Mouse (Mus musculus) R1 (cell line): ENCODE measurements at regions not wholly inside any gene's neighbourhood (a gene's known extent, or its start where the extent isn't known, plus 50 kb on each side); places are given as distances from the start of the nearest gene placed in this dataset.

Experiments
- DNase-seq: peaks from one replicate; pipeline ENCODE4 v3.0.0-alpha.2; 2018; ENCODE audit warnings: low read depth, low spot score

DNA sequence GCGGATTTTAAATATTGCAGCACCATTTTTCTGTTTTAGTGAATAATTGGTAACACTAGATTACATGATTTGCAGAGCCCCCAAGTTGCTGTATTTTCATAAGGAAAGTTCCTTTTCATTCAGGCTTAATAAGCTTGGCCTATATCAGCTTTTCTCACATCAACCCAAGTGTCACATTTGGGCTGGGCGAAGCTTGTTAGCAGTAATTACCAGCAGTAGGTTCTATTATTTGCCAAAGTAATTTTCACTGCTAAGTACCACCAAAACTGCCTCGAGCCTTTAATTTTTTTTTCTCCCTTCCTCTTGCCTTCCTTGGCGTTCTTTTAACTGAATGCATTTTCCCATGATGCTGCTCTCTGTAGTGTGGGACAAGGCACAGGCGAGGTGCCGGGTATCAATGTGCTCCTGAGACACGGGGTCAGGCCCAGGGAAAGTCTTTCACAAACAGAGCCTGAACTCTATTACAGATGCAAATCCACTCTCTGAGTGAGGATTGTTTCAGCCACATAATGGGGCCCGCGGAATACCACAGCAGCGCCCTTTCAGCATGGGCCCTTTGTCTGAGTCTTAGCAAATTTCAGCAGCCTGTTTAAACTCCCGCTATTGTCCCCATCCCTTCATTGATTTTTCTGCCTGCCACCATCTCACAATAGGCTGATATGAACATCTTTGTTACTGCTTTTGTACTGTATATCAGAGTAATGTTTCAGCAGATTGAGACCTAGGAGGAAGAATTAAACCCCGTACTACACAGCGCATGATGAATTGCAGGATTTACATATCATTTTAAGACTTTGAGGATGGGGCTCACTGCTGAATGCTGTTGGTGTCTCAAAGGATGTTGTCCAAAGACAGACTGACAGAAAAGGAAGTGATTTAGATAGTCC is 205.1 kb upstream of the Epha3 start:
- peak; percentile 60 for DNase-seq

DNA sequence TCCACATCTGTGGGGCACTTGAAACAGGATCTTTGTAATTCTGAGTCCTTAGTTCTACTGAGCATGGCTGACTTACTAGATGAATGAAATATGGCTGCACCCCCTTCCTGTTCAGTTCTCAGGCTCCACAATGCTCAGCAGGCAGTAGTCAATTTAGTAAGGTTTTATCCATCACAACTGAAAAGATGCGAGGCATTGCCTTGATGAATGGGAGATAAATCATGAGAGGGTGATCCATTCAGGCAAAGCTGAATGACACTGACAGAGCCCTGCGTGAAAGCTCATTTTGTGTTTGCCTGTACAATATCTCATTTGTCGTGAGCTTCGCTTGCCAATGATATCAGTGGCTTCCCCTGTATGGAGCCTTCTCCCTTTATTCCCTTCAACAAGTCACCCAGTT is 198.6 kb upstream of the Epha3 start:
- no peak for DNase-seq

DNA sequence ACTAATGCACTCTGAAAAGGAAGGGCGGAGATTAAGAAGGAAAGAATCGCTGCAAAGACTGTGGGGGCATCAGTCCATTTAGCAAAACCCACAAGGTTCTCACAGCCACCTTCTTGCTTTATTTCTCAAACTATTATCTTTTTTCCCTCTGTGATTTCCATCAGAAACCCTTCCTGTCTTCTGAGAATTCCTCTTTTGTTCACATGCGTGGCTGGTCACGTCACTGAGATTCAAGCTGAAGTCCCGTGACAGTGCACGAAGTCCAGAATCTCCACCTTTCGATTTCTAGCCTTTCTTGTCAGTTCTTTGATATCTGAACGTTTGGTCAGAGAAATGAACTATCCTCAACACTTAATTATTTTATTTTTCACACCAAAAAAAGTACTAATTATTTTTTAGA is 194.7 kb upstream of the Epha3 start:
- no peak for DNase-seq

DNA sequence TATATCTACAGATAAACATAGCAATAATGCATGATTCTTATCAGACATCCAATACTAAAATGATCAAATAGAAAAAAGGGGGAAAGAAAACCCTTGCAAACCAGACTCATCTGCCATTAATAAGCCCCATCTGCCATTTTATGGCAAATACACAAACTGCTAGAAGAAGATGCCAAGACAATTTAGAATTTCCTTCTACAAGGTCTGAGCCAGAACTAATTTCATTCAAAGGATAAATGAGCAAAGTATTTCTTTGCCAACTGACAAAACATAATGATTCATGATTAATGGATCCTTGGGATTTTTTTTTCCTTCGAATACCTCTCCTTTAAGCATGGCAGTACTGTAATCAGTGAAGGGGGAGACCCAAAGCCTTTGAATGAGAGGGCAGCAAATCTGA is 190.4 kb upstream of the Epha3 start:
- no peak for DNase-seq

DNA sequence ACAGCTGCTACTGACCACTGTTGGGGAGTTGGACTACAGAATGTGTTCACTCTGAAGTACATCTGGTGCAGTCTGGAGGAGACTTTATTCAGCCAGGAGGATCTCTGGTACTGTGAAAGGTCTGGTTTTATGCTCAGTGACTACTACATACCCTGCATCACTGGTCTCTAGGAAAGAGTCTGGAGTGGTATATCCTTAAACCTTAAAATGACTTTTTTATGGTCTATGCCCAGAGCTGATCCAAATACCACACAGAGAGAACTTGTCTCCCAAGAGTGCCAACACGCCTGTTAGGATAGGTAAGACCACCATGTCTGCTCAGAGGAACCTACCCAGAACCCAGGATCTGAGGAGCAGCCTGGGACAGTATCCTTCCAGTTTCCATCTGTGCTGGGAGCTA is 184.1 kb upstream of the Epha3 start:
- DNase-seq, result no peak

DNA sequence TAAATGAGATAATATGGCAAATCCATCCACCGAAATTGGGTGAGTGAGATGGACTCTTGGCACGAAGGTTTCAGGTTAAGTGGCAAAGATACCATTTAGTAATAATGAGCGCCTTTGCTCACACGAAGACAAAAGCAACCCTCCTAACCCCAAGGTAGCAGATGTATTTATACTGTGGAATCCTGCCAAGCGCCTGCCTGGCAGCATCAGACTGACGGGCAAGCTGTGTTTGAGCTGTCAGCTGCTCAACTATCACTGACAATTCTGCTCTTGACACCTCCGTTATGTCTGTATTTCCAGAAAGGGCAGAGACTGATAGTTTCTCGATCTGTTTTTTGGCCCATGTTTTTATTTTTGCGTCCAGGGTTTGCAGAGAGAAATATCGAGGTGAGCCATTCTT is 169.1 kb upstream of the Epha3 start:
- no peak for DNase-seq

DNA sequence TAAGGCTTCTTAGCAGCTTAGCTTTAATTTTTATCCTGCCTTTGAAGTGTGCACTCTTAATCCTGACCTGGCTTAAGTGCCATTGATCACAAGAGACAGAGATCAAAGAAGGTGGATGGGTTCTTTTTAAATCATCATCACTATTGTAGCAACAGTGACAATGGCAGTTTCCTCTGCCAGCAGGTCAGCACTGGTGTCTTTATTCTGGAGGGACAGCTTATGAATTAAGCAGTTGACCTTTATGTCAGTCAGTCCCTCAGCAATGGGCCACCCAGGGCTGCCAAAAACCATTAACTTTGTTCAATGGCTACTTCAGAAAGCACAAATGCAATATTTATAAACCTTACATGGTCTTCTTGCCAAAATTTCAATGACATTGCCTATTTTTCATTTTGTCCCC is 160.0 kb upstream of the Epha3 start:
- DNase-seq, result no peak

DNA sequence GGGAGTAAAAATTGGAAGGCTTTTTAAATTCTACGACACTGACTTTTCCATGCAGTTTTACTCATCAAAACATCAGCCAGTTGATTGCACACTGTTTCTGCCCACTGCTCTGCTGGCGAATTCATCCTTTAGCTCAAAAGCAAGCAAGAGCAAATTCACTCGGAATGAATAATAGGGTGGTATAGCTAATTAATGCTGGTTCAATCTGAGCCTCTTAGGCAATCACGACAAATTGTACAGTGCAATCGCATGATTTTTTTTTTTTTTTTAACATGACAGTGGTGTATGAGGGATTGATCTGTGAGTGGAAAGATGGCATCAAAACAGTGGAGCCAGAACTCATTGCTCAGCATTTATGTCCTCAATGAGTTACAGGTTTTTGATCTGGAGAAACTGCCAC is 136.9 kb upstream of the Epha3 start:
- DNase-seq, result no peak

DNA sequence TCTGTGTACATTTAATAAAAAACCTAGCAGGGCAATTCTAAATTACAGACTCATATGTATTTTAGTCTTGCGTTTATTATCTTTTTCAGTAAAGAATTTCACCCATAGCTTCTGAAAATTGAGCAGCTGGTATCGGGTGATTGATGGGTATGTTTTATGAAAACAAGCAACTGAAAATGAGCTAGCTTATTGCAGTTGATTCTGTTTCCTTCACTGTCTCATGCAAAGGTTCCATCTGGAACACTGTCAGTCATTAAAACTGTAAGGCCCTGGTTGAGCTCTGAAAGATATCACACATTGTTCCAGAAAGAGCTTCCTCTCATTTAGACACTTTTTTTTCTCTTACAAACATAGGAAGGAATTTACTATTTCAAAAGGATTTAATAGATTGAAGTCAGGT is 103.4 kb upstream of the Epha3 start:
- DNase-seq, result no peak

DNA sequence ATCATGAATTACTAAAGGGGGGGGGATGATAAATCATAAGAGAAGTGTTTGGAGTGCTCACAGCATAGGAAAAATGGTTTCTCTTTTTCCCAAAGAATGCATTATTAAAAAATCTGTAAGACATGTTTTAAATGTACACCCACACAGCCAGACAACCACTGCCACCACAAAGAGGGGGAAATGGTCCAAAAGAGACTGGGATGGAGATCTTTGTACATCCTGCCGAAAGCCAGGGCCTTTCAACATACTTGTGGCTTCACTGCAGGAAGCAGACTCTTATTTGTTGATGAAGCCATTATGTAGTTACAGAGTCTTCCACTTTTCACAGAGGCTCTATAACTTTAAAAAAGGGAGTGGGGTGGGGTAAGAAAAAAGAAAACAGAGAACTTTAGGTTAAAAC is 96.8 kb upstream of the Epha3 start:
- no peak for DNase-seq

DNA sequence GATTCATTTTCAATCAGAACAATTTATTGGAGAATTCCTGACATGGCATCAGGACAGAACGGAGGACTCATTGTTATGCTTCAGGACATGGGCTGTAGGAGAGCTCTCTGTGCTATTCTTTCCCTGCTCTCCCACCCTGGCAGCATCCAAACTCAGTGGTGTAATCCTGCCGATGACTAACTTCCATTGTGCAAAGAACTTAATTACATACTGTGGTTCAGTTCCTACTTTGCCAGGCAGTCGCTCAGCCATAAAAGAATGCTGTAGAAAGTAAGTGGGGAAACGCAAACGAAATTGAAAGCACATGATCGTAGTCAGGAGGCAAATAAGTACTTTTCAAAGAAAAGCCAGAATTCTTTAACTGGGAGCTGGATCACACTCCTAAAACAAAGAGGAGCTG is 94.2 kb upstream of the Epha3 start:
- DNase-seq, result no peak

DNA sequence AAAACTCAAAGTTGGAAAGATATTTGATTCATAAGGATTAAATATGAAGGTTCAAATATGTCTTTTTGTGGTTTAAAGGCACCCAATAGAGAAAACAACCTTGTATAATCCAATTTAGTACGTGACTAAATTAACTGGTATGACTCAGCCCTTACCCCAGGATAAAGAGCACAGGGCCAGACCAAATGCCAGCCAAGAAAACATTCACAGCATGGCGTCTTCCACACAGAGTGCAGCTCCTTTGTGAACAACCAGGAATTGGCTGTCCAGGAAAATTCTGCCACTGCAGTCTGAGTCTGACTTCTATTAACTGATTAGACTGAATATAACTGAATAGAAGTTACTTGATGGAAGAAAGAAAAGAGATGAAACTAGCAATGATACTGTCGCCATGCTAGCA is 61.2 kb upstream of the Epha3 start:
- no peak for DNase-seq

DNA sequence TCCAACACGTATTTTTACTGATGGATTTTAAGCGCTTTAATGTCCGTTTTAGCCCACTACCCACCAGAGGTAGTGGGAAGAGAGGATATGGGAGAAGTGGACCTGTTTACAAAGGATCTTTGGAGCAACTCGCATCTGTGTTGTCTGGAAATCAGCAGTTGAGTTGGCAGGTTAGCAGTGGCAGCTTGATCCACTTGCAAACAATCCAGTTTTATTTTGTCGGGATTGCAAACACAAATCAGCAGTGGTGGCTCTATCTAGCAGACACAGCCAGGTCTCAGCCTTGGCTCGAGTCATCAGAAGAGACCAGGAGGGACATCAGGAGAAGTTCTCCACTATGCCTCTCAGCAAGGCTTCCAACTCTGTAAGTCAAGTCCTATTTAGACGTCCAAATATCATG is 57.2 kb upstream of the Epha3 start:
- DNase-seq, result no peak
